ENCODE assay signal across 28 mouse cellular contexts in genomic region chr1:88179657-88180056, GRCm38 (mm10). TPM values are rescaled to one million over a fixed set of nuclear protein-coding genes. Genes with fewer than 3 reads are reported as not detected.
"Had no signal": no experiment of that assay in that cellular context is flagged by ENCODE, and none has a peak within 500 bp of the region (broad histone marks: within the 10 kb centered on the region; RNA-seq: fewer than 3 reads in every experiment).

No protein-coding gene starts in this region.

- DNase-seq: kidney, postnatal 25 days; layer of hippocampus, postnatal 36 days; lung, adult 2 months; lung, postnatal 14 days; lung, postnatal 4 days; midbrain, embryonic 14.5 days; thymus, adult 2 months; thymus, postnatal 14 days; thymus, postnatal 4 days had no signal

- H3K9ac ChIP-seq: liver, embryonic 14.5 days had no signal

- H3K27ac ChIP-seq: hindbrain, postnatal 0 days; left cerebral cortex, adult 2 months; liver, embryonic 14.5 days; stomach, postnatal 0 days had no signal

- H3K4me3 ChIP-seq: left cerebral cortex, adult 2 months had no signal

- H3K4me2 ChIP-seq: midbrain, embryonic 11.5 days had no signal

- ATAC-seq: hindbrain, postnatal 0 days; inflammation-experienced regulatory T-cells, adult 6 months; intestine, embryonic 16.5 days had no signal

RNA-seq across cellular contexts. Expression of gene Ugt1a5, which starts 13.8 kb away (rescaled TPM):
- total RNA-seq: layer of hippocampus, postnatal 10 days; layer of hippocampus, postnatal 36 days; left cerebral cortex, postnatal 10 days; left cerebral cortex, postnatal 36 days; megakaryocyte-erythroid progenitor cell, adult 5-6 weeks; midbrain, postnatal 0 days had no signal
- polyA plus RNA-seq: hindbrain, postnatal 0 days; inflammation-experienced regulatory T-cells, adult 6 months; intestine, embryonic 16.5 days; kidney, embryonic 16.5 days; limb, embryonic 11.5 days; lung, embryonic 16.5 days; midbrain, embryonic 11.5 days; midbrain, embryonic 14.5 days; midbrain, postnatal 0 days; neural tube, embryonic 11.5 days; neural tube, embryonic 14.5 days; stomach, embryonic 14.5 days; stomach, postnatal 0 days had no signal

RNA-seq across cellular contexts. Expression of gene Ugt1a2, which starts 20.7 kb away (rescaled TPM):
- total RNA-seq: hindbrain, postnatal 0 days; layer of hippocampus, postnatal 10 days; layer of hippocampus, postnatal 36 days; left cerebral cortex, adult 2 months; left cerebral cortex, postnatal 36 days; megakaryocyte-erythroid progenitor cell, adult 5-6 weeks; midbrain, postnatal 0 days had no signal
- polyA plus RNA-seq: hindbrain, postnatal 0 days; inflammation-experienced regulatory T-cells, adult 6 months; intestine, embryonic 16.5 days; limb, embryonic 11.5 days; lung, embryonic 16.5 days; midbrain, embryonic 11.5 days; midbrain, embryonic 14.5 days; midbrain, postnatal 0 days; neural tube, embryonic 11.5 days; stomach, postnatal 0 days had no signal

RNA-seq across cellular contexts. Expression of gene Ugt1a1, which starts 32.1 kb away (rescaled TPM):
- total RNA-seq: layer of hippocampus, adult 8-10 months; layer of hippocampus, postnatal 10 days; layer of hippocampus, postnatal 36 days; left cerebral cortex, postnatal 10 days; megakaryocyte-erythroid progenitor cell, adult 5-6 weeks; midbrain, postnatal 0 days had no signal
- polyA plus RNA-seq: inflammation-experienced regulatory T-cells, adult 6 months; limb, embryonic 11.5 days; lung, embryonic 16.5 days; midbrain, embryonic 11.5 days; midbrain, embryonic 14.5 days; midbrain, postnatal 0 days; neural tube, embryonic 11.5 days; neural tube, embryonic 14.5 days had no signal

RNA-seq across cellular contexts. Expression of gene Ugt1a6a, which starts 45.0 kb away (rescaled TPM):
- total RNA-seq: megakaryocyte-erythroid progenitor cell, adult 5-6 weeks had no signal
- polyA plus RNA-seq: midbrain, embryonic 11.5 days; neural tube, embryonic 11.5 days had no signal
